Mouse (Mus musculus) lung, embryonic 15.5 days (tissue): Measurements from ENCODE around the gene Acox3. TPM values are rescaled to one million over a fixed set of nuclear protein-coding genes. Genes with fewer than 3 reads are reported as not detected.

Source experiments
- ATAC-seq: fragments of 200-750 bp; cut with Nextera tagmentation; 2 replicates; pipeline ENCODE4 v1.8.0; 2017; ENCODE audit warnings: moderate number of reproducible peaks, borderline replicate concordance; ENCODE audit not compliant: low FRiP score, low TSS enrichment; ENCODE audit errors: extremely low read depth
- H3K27ac ChIP-seq: fragments of 300-500 bp; sonication (generic); 2 replicates; pipeline ENCODE4 v1.5.1; 2015; ENCODE audit warnings: moderate library complexity, mild to moderate bottlenecking, inconsistent platforms
- H3K27me3 ChIP-seq: fragments of 300-500 bp; sonication (generic); 2 replicates; pipeline ENCODE4 v1.6.1; 2015; ENCODE audit warnings: inconsistent platforms
- H3K36me3 ChIP-seq: fragments of 300-500 bp; sonication (generic); 2 replicates; pipeline ENCODE4 v1.6.1; 2015; ENCODE audit warnings: inconsistent platforms
- H3K4me1 ChIP-seq: fragments of 300-500 bp; sonication (generic); 2 replicates; pipeline ENCODE4 v1.6.1; 2015; ENCODE audit warnings: inconsistent platforms
- H3K4me2 ChIP-seq: fragments of 300-500 bp; sonication (generic); 2 replicates; pipeline ENCODE4 v1.6.1; 2015; ENCODE audit warnings: inconsistent platforms, mild to moderate bottlenecking, moderate library complexity
- H3K4me3 ChIP-seq: fragments of 300-500 bp; sonication (generic); 2 replicates; pipeline ENCODE4 v1.5.1; 2015; ENCODE audit warnings: mild to moderate bottlenecking, inconsistent platforms
- H3K9ac ChIP-seq: fragments of 300-500 bp; sonication (generic); 2 replicates; pipeline ENCODE4 v1.6.1; 2015; ENCODE audit warnings: inconsistent platforms
- H3K9me3 ChIP-seq: fragments of 300-500 bp; sonication (generic); 2 replicates; pipeline ENCODE4 v1.6.1; 2016; ENCODE audit warnings: inconsistent platforms
- WGBS: fragments of 180-500 bp; shearing (Covaris S2); methylation state at CpG from one replicate; pipeline ENCODE4 v1.1.7; 2015; 5-methylcytosine and 5-hydroxymethylcytosine counted together
- polyA plus RNA-seq: library from polyadenylated mRNA; unstranded; fragments of >200 nt; fragmentation: Nextera tagmentation; extraction: Ambion mirVana; gene quantifications from 2 replicates; pipeline ENCODE4 v1.2.1, GENCODE M21; 2015

The Acox3 gene
- polyA plus RNA-seq, result 11.1 and 13.5 TPM in 2 replicates

DNA sequence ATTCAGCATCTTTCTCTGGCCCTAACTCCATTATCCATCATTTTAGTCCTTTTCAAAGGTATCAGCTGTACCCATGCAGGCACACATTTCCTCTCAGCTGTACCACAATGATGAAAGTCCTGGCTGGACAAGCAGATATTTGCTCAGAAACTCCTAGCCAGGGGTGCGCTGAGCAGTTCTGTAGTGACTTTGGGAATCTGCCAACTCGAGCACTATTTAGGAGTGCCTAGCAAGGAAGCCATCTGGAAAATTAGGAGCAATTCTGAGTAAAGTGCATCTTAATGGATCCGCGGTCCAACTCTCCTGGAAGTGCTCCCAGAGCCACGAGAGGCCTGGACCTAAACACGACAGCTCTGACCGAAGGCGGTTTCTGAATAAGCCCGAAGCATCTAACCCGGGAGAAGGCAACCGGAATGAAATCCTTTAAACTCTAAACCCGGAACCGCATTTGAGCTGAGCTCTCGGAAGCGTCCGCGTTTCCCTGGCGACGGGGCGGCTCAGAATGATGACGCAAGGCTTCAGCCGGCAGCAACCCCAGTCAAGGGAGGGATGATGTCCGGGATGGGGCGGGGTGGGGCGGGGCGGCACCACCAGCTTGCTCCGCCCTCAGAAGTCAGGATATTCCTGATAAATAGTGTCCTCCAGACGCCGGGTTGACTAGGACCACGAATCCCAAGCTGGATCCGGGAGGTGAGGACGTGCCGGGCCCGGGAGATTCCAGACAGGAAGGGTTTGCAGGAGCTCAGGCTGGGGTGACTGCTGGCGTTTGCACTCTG, at the start of gene Acox3:
Gene Acox3, plus strand, starts transcription at position 596 of the 776 bp plus-strand sequence.
- H3K4me1 ChIP-seq, result peaks cover 14% of the 10 kb centered on the region
- ATAC-seq, result peak; percentile 92
- no peaks in the 10 kb centered on the region for H3K9me3 ChIP-seq
- H3K4me3 ChIP-seq, result peak within 1 kb of the TSS; percentile 75
- no peaks in the 10 kb centered on the region; the same call in 1 of the 2 replicates for H3K27me3 ChIP-seq
- H3K27ac ChIP-seq, result peak within 1 kb of the TSS; percentile 71
- peak within 1 kb of the TSS; percentile 81 for H3K4me2 ChIP-seq
- peak within 1 kb of the TSS; percentile 62 for H3K9ac ChIP-seq
- under 1% methylated on average over 35 of the region's 35 CpGs for WGBS
- no peaks in the 10 kb centered on the region for H3K36me3 ChIP-seq

GRCm38 (mm10) chr5:35536271-35536670, 46.6 kb upstream of the Acox3 start:
- Histone ChIP-seq H3K4me2 (no peak overlapping the region), H3K27me3 (no peaks in the 10 kb centered on the region), H3K9me3 (no peaks in the 10 kb centered on the region), H3K9ac (no peak overlapping the region), H3K27ac (no peak overlapping the region), H3K4me3 (no peak overlapping the region), H3K36me3 (no peaks in the 10 kb centered on the region), H3K4me1 (0 out of 2 replicates have a peak, but pooled peaks cover 7% of the 10 kb centered on the region)
- ATAC-seq, result no peak
- 54% methylated on average over 3 of the region's 3 CpGs for WGBS

- Histone ChIP-seq H3K27ac (no peak overlapping the region), H3K4me2 (no peak overlapping the region), H3K4me3 (no peak overlapping the region), H3K36me3 (no peaks in the 10 kb centered on the region), H3K27me3 (no peaks in the 10 kb centered on the region), H3K9me3 (no peaks in the 10 kb centered on the region), H3K9ac (no peak overlapping the region), H3K4me1 (0 out of 2 replicates have a peak, but pooled peaks cover 7% of the 10 kb centered on the region)
- 46% methylated on average over 1 of the region's 1 CpGs for WGBS
- ATAC-seq, result no peak
Observed at GRCm38 (mm10) chr5:35537474-35537873, 45.4 kb upstream of the Acox3 start.

DNA sequence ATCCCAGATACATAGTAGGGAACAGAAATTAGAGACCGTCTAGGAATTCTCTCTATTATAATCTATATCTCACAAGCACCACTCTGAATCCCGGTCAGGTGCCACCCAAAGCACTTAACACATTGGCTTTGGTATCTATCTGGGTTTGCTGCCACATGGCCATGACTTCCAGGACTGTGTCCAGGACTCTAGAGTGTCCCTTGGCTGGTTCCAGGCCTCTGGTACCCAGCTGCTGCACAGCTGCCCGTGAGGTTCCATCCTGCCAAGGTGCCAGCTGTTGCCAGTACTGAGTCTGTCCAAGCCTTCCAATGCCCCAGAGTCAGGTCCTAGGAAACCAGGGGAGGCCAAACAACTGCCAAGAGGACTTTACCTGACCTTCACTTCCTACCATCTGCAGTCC, 44.8 kb upstream of the Acox3 start:
- H3K4me1 ChIP-seq, result 0 out of 2 replicates have a peak, but pooled peaks cover 7% of the 10 kb centered on the region
- no peak overlapping the region for H3K4me2 ChIP-seq
- no peaks in the 10 kb centered on the region for H3K36me3 ChIP-seq
- H3K27me3 ChIP-seq, result no peaks in the 10 kb centered on the region
- ATAC-seq, result no peak
- no peak overlapping the region for H3K9ac ChIP-seq
- H3K4me3 ChIP-seq, result no peak overlapping the region
- 82% methylated on average over 3 of the region's 3 CpGs for WGBS
- H3K9me3 ChIP-seq, result no peaks in the 10 kb centered on the region
- H3K27ac ChIP-seq, result no peak overlapping the region

DNA sequence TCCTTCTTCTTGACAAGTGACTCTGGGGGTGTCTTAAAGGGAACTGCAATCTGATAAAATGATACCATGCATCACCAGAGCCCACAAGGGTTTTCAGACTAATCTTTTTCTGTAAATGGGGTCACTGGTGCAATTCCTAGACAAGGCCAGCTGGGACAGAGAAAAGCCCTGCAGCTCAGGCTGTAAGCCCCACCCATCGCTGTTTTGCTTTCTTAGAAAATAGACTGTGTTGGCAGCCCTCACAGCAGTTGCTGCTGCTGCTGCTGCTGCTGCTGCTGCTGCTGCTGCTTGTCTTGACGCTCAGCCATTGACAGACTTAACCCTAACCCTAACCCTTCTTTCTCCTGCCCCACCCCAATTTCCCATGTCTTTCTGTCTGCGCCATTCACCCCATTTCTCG, 43.3 kb upstream of the Acox3 start:
- no peak for ATAC-seq
- Histone ChIP-seq H3K4me2 (no peak overlapping the region), H3K9me3 (no peaks in the 10 kb centered on the region), H3K27me3 (no peaks in the 10 kb centered on the region), H3K36me3 (no peaks in the 10 kb centered on the region), H3K4me3 (no peak overlapping the region), H3K4me1 (0 out of 2 replicates have a peak, but pooled peaks cover 7% of the 10 kb centered on the region), H3K27ac (no peak overlapping the region), H3K9ac (no peak overlapping the region)
- WGBS, result 57% methylated on average over 4 of the region's 4 CpGs

- H3K27me3 ChIP-seq, result no peaks in the 10 kb centered on the region
- no peak for ATAC-seq
- no peaks in the 10 kb centered on the region for H3K36me3 ChIP-seq
- H3K27ac ChIP-seq, result 0 out of 2 replicates have a peak overlapping the region, but pooled peaks have one; percentile 50
- 0 out of 2 replicates have a peak, but pooled peaks cover 7% of the 10 kb centered on the region for H3K4me1 ChIP-seq
- no peaks in the 10 kb centered on the region for H3K9me3 ChIP-seq
- H3K4me2 ChIP-seq, result no peak overlapping the region
- no peak overlapping the region for H3K9ac ChIP-seq
- WGBS, result 49% methylated on average over 5 of the region's 5 CpGs
- no peak overlapping the region for H3K4me3 ChIP-seq
Observed at GRCm38 (mm10) chr5:35540555-35540954, 42.3 kb upstream of the Acox3 start.

DNA sequence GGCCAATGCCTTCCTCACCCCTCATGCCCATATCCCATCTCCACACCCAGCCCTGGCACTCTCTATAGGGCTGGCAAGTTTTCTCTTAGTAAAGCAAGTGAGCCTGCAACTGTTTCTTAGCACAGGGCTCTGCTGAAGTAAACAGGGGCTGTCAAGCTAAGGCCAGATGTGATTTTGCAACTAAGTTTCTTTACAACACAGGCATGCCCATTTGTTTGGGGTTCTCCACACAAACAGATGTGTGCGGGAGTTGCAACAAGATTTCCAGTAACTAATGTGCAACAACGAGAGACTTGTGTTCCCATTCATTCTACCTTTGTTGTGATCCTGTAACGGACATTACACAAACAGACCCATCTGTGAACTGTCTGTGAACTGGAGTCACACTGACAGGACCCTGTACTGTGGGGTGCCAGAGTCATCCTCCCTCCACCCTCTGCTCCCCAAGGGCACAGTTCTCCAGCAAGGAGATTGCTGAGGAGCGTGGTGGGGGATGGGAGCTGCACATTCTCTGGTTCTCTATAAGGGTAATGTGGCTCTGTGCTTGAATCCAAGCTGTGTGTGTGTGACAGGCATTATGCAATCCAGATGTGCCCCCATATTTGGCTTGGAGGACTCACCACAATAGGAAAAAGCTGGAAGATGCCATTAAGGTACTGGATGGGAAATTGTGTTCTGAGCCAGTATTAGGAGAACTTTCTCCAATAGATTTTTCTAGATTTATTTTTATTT, 41.6 kb upstream of the Acox3 start:
- H3K4me3 ChIP-seq, result no peak overlapping the region
- 0 out of 2 replicates have a peak overlapping the region, but pooled peaks have one; percentile 50 for H3K27ac ChIP-seq
- H3K9me3 ChIP-seq, result no peaks in the 10 kb centered on the region
- H3K4me1 ChIP-seq, result 0 out of 2 replicates have a peak, but pooled peaks cover 7% of the 10 kb centered on the region
- no peaks in the 10 kb centered on the region for H3K27me3 ChIP-seq
- H3K4me2 ChIP-seq, result no peak overlapping the region
- WGBS, result 44% methylated on average over 4 of the region's 4 CpGs
- no peaks in the 10 kb centered on the region for H3K36me3 ChIP-seq
- ATAC-seq, result no peak
- H3K9ac ChIP-seq, result no peak overlapping the region

DNA sequence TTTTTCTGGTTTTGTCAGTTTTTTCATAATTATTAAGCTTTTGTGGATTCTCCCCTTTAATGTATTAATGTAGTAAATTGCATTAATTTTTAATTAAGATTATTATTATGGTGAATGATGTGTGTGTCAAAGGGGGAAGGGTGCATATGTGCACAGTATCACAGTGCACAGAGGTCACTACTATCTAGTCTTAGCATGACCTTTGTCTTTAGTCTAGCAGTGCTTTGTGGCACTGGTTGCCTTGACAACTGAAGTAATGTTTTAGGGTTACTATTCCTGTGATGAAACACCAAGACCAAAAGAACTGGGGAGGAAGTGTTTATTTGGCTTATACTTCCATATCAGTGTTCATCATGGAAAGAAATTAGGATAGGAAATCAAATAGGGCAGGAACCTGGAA, 36.7 kb upstream of the Acox3 start:
- H3K4me2 ChIP-seq, result no peak overlapping the region
- H3K9ac ChIP-seq, result no peak overlapping the region
- H3K4me3 ChIP-seq, result no peak overlapping the region
- no peak for ATAC-seq
- H3K27me3 ChIP-seq, result no peaks in the 10 kb centered on the region
- H3K4me1 ChIP-seq, result no peaks in the 10 kb centered on the region
- no peaks in the 10 kb centered on the region for H3K9me3 ChIP-seq
- no peak overlapping the region for H3K27ac ChIP-seq
- H3K36me3 ChIP-seq, result no peaks in the 10 kb centered on the region

- no peaks in the 10 kb centered on the region for H3K4me1 ChIP-seq
- peaks cover 12% of the 10 kb centered on the region for H3K36me3 ChIP-seq
- WGBS, result 40% methylated on average over 7 of the region's 7 CpGs
- no peak overlapping the region for H3K9ac ChIP-seq
- no peaks in the 10 kb centered on the region for H3K9me3 ChIP-seq
- no peak overlapping the region for H3K4me3 ChIP-seq
- peak overlapping the region; percentile 10; the same call in 1 of the 2 replicates for H3K27ac ChIP-seq
- peak; percentile 52; the same call in 1 of the 2 replicates for ATAC-seq
- H3K4me2 ChIP-seq, result no peak overlapping the region
- H3K27me3 ChIP-seq, result no peaks in the 10 kb centered on the region
Observed at GRCm38 (mm10) chr5:35551855-35552837, 30.7 kb upstream of the Acox3 start.

- Histone ChIP-seq H3K27ac (no peak overlapping the region), H3K36me3 (peaks cover 19% of the 10 kb centered on the region), H3K4me1 (no peaks in the 10 kb centered on the region), H3K27me3 (no peaks in the 10 kb centered on the region), H3K4me3 (no peak overlapping the region), H3K4me2 (no peak overlapping the region), H3K9me3 (no peaks in the 10 kb centered on the region), H3K9ac (no peak overlapping the region)
- WGBS, result 85% methylated on average over 4 of the region's 4 CpGs
- 0 out of 2 replicates have a peak, but pooled peaks have one; percentile 8 for ATAC-seq
Observed at GRCm38 (mm10) chr5:35552838-35553539, 29.9 kb upstream of the Acox3 start.

GRCm38 (mm10) chr5:35556393-35556792, 26.4 kb upstream of the Acox3 start:
- Histone ChIP-seq H3K9me3 (no peaks in the 10 kb centered on the region), H3K4me3 (no peak overlapping the region), H3K27me3 (no peaks in the 10 kb centered on the region), H3K27ac (no peak overlapping the region), H3K4me2 (no peak overlapping the region), H3K36me3 (peaks cover 24% of the 10 kb centered on the region), H3K4me1 (no peaks in the 10 kb centered on the region), H3K9ac (no peak overlapping the region)
- ATAC-seq, result no peak
- WGBS, result 84% methylated on average over 7 of the region's 7 CpGs
